Mouse (Mus musculus) layer of hippocampus, adult 11-12 months (tissue): ENCODE measurements at regions not wholly inside any gene's neighbourhood (a gene's known extent, or its start where the extent isn't known, plus 50 kb on each side); places are given as distances from the start of the nearest gene placed in this dataset.
"Not testable (repeated sequence)": the region's sequence is repeated elsewhere in the genome, so short reads cannot be mapped to it uniquely, and the experiment has no call there.

Source experiments
- DNase-seq: peaks from one replicate; pipeline ENCODE4 v3.0.0; 2022; ENCODE audit warnings: low spot score

GRCm38 (mm10) chr6:22506871-22507270, 150.8 kb upstream of the Fam3c start:
- no peak for DNase-seq

DNA sequence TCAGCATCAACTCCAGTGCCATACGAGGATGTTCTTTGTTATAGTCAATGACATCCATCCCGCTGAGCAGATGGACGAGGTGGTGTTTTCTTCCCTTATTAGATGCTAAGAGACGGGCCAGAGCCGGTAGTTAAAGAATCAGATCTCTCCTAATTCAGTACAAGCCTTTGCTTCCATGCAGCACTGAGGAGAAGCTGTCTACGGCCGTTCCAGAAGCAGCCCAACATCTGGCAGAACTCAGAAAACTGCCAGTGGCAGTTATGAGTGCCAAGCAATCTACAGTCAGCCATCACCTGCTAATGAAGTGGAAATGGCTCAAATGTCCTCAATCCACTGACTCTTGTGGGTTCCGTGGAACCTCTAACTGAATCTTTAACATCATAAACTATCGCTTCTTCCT, 141.3 kb upstream of the Fam3c start:
- DNase-seq: no peak

- no peak for DNase-seq
Measured at GRCm38 (mm10) chr6:22496471-22496870, 140.4 kb upstream of the Fam3c start.

- DNase-seq: peak; percentile 37
Measured at GRCm38 (mm10) chr6:22493632-22494260, 137.7 kb upstream of the Fam3c start.

DNA sequence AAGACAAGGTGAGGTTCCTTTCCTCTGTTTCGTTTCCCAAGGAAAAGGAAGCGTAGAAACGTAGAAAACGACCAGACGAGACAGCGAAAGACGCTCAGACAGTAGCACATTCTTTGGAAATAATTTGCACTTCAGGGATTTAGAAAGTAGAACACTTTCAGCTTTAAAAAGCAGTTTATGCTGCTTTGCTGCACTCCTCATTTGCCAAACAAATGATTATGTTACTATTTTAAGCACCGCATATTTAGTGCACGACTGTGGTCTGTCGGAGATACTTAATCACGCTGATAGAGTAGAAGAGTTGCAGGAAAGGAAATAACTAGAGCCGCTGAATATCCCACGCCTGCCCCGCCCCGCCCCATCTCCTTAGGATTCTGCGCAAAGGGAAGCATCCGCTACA, 136.9 kb upstream of the Fam3c start:
- DNase-seq: no peak

- DNase-seq: no peak
Measured at GRCm38 (mm10) chr6:22490762-22491161, 134.7 kb upstream of the Fam3c start.

- no peak for DNase-seq
Measured at GRCm38 (mm10) chr6:22487467-22487866, 131.4 kb upstream of the Fam3c start.

- no peak for DNase-seq
Measured at GRCm38 (mm10) chr6:22485828-22486518, 129.9 kb upstream of the Fam3c start.

DNA sequence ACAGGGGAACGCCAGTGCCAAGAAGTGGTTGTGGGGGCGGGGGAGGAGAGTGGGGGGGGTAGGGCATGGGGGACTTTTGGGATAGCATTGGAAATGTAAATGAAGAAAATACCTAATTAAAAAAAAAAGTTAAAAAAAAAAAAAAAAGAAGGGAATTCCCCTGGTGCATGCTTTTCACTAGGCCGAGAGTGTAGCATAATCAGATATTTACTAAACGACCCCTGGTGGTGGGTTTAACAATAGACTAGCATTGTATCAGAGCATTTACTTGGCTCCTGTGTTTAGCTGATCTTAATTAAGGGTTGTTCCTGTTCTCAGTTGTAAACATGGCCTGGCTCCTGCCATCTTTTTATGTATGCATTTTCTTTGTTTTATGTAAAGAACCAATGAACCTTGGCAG, 126.2 kb upstream of the Fam3c start:
- not testable (repeated sequence) for DNase-seq

DNA sequence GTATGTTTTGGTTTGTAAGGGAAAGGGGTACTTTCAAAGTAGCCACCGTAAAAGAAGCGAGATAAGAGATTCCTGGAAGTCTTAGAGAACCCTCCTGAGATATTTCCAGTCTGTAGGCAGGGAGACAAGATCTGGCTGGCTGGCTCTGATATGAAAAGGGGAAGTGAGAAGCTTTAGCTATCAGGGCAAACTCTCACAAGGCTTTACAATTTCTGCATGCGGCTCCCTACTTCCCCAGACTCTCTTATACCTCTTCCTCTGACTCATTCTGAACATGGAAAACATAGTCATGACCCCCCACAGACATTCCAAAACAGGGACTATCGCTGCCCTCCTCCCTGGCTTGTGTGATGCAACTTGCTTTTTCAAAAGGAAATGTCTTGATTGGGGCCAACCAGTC, 118.6 kb upstream of the Fam3c start:
- no peak for DNase-seq

- no peak for DNase-seq
Measured at GRCm38 (mm10) chr6:22474011-22474410, 118.0 kb upstream of the Fam3c start.

DNA sequence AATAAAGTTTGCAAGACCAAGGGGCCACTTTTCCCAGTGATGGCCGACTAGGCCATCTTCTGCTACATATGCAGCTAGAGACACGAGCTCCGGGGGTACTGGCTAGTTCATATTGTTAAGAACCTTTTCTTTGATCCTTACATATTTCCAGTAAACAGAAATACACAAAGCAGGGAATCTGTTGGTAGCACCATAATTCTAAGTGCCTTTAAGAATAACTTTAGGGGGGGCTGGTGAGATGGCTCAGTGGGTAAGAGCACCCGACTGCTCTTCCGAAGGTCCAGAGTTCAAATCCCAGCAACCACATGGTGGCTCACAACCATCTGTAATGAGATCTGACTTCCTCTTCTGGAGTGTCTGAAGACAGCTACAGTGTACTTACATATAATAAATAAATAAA, 116.4 kb upstream of the Fam3c start:
- not testable (repeated sequence) for DNase-seq

- DNase-seq: no peak
Measured at GRCm38 (mm10) chr6:22467334-22467993, 111.4 kb upstream of the Fam3c start.

- DNase-seq: no peak
Measured at GRCm38 (mm10) chr6:22465926-22466325, 109.9 kb upstream of the Fam3c start.

DNA sequence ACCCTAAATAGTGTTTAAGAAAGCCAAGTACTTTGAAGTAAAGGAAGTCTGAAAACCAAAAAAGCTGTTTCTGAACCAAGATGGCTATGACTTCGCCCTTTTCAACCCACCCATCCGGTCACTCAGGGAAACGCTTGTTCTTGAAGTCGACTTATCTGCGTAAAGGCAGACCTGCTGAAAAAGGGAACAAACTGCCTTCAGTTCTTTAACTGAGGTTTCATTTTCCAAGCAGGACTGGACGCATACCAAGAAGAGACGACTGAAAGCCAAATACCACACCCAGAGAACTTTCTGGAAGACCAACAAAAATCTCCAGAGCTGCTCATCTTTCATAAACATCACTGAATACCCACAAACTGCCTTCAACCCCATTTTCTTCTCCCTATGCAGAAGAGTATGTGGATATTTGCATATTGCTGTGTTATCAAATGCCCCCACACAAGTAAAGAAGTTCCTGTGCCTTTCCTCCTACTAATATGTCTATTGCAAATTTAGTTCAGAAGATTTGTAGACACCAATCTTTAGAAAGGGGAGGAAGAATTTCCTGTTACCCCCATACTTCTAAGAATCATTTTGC, 103.5 kb upstream of the Fam3c start:
- no peak for DNase-seq

DNA sequence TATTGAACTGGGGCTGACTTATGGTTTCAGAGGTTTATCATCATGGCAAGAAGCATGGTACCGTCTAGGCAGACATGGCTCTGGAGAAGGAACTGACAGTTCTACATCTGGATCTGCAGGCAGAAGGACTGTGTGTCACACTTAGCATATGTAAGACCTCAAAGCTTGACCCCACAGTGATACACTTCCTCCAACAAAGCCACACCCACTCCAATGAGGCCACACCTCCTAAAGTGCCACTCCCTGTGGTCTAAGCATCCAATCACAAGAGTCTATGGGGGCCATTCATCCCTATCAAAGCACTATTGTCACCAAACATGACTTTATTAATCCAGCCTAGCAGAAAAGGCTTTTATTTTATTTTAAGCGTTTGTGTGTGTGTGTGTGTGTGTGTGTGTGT, 96.2 kb upstream of the Fam3c start:
- no peak for DNase-seq

DNA sequence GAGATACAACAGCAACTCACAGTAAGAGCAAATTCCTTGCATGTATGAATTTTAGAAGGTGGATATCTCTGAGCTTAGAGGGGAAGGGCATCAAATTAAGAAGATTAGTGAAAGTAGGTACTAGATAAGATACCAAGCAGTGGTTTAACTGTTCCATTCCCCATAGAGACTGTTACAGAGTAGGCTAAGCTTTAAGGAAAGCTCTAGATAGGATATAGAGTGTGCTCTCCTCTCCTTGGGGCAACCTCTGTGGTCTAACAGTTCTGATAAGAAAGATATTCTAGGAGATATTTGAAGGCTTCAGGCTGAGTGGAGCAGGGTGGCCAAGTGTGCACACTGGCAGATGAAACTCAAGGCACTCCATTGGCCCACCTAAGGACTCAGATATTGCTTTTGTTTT, 94.5 kb upstream of the Fam3c start:
- no peak for DNase-seq

GRCm38 (mm10) chr6:22448906-22449305, 92.9 kb upstream of the Fam3c start:
- no peak for DNase-seq

GRCm38 (mm10) chr6:22447636-22448035, 91.6 kb upstream of the Fam3c start:
- DNase-seq: no peak

DNA sequence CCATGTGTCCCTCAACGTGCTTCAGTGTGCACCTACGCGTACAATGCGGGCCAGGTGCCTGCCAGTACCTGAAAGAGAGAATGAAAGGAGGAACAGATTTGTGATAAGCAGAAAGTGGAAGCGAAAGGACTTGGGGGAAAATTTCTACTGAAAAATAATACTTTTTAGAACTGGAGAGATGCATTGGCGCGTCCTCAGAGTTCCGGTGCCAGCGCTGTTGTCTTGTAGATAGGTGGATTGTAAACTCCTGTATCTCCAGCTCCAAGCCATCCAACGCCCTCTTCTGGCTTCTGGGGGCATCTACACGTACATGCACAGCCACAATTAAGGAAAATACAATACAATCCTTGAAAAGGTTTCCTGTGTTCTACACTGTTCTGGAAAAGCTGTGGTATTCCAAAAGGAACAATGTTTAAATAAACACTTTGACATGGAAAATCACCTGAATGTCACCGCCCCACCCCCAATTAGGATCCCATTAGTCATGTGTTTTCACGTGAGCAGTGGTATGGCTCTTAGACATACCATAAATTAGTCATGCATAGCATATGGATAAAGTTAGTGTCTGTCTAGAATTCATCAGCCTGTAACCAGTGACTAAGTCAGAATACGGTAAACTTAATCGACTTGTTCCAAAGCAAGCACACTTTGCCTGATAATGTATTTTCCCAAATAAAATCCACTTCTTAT, 90.7 kb upstream of the Fam3c start:
- DNase-seq: no peak

- not testable (repeated sequence) for DNase-seq
Measured at GRCm38 (mm10) chr6:22444856-22445255, 88.8 kb upstream of the Fam3c start.

- DNase-seq: no peak
Measured at GRCm38 (mm10) chr6:22444220-22444619, 88.2 kb upstream of the Fam3c start.
